Mouse (Mus musculus) ES-Bruce4 (cell line): ENCODE data around the gene Rbpjl. TPM values are rescaled to one million over a fixed set of nuclear protein-coding genes. Genes with fewer than 3 reads are reported as not detected.
A peak's percentile ranks its signal among the peaks of the same experiment; 100 is the strongest.

Source experiments
- H3K27ac ChIP-seq: 2 replicates; pipeline ENCODE4 v1.5.1; 2012; ENCODE audit warnings: low read length, inconsistent platforms; ENCODE audit not compliant: insufficient read depth
- H3K27me3 ChIP-seq: 2 replicates; pipeline ENCODE4 v1.6.1; 2012; ENCODE audit warnings: mild to moderate bottlenecking, low read length, inconsistent platforms; ENCODE audit not compliant: control insufficient read depth, poor library complexity, insufficient read depth, severe bottlenecking
- H3K36me3 ChIP-seq: 2 replicates; pipeline ENCODE4 v1.6.1; 2012; ENCODE audit warnings: inconsistent platforms, mild to moderate bottlenecking, low read length, moderate library complexity; ENCODE audit not compliant: control insufficient read depth, poor library complexity, insufficient read depth, severe bottlenecking
- H3K4me1 ChIP-seq: one replicate; pipeline ENCODE4 v1.8.1; 2011; ENCODE audit warnings: low read length; ENCODE audit not compliant: control insufficient read depth, insufficient read depth
- H3K4me3 ChIP-seq: 2 replicates; pipeline ENCODE4 v1.5.1; 2011; ENCODE audit warnings: low read depth, mild to moderate bottlenecking, low read length
- H3K9ac ChIP-seq: 2 replicates; pipeline ENCODE4 v1.6.1; 2012; ENCODE audit warnings: low read depth, mild to moderate bottlenecking, inconsistent platforms; ENCODE audit not compliant: poor library complexity, severe bottlenecking
- H3K9me3 ChIP-seq: replicated peaks from 2 replicates; pipeline ENCODE4 v1.6.1; 2012; ENCODE audit warnings: mild to moderate bottlenecking, low read length, inconsistent platforms; ENCODE audit not compliant: control insufficient read depth, poor library complexity, insufficient read depth, severe bottlenecking
- CTCF ChIP-seq: IDR thresholded peaks from one replicate; pipeline ENCODE4 v1.8.1; 2011; ENCODE audit warnings: low read depth, low read length
- EP300 ChIP-seq: IDR thresholded peaks from 2 replicates; pipeline ENCODE4 v1.6.1; 2011; ENCODE audit warnings: low read depth, low read length; ENCODE audit not compliant: insufficient read depth
- POLR2A ChIP-seq: IDR thresholded peaks from one replicate; pipeline ENCODE4 v1.8.1; 2011; ENCODE audit warnings: low read length; ENCODE audit not compliant: insufficient read depth
- polyA plus RNA-seq: library from polyadenylated mRNA; stranded (reverse); fragments of >200 nt; gene quantifications from 2 replicates; pipeline ENCODE4 v1.2.4, GENCODE M21; 2011; ENCODE audit warnings: low read depth; ENCODE audit not compliant: missing spikeins, insufficient read depth, insufficient read length

Gene Rbpjl
- polyA plus RNA-seq, 1 experiment = not detected

DNA sequence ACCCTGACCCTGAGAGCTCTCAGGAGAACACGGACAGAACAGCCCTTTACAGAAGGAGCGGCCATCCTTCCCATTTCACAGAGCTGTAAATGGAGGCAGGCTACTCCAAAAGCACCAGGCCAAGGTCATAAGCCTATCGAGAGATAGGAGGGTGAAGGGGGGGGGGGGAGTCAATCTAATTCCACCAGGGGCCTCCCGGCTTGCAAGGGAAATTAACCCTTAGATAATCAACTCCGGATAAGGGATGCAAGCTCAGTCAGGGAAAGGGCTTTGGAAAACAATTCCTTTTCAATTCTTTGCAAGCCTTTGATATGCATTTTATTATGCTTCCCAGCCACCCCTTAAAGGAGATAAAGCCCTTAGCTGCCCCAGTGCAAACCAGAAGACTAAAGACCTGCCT, 25.5 kb downstream of the Rbpjl start:
- Histone ChIP-seq H3K27me3 (no peaks in the 10 kb centered on the region), H3K27ac (no peak overlapping the region), H3K4me3 (no peak overlapping the region), H3K36me3 (peaks cover 41% of the 10 kb centered on the region), H3K9ac (no peak overlapping the region), H3K9me3 (no peaks in the 10 kb centered on the region), H3K4me1 (peaks cover 14% of the 10 kb centered on the region)
- no peak for TF ChIP-seq EP300
- no peak for TF ChIP-seq POLR2A
- TF ChIP-seq CTCF = no peak

DNA sequence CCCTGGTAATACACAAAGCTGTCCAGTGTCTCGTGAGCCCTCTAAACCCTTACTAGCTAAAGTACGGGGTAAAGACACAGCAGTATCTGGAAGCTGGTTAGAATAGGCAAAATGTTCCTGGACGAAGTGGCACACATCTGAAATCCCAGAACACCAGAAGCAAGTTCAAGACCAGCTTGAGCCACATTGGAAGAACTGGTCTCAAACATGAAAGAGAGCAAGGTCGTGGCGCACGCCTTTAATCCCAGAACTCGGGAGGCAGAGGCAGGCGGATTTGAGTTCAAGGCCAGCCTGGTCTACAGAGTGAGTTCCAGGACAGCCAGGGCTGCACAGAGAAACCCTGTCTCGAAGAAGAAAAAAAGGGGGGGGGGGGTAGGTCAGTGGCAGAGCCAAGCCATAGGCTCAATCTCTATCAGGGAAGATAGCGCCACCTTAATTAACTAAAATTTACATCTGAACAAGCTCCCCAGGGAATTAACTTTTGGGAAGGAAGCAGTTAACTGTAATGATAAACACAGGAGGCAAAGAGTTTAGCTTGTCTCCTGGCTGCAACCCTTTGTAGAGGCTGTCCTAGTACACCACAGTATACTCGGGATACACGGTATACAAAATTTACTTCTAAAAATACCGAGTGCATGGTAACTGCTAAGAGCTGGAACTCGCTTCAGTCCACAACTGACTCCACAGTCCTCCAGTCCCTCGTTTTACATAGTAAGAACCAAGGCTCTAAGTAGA, 27.1 kb downstream of the Rbpjl start:
- H3K9me3 ChIP-seq = no peaks in the 10 kb centered on the region
- TF ChIP-seq EP300 = no peak
- TF ChIP-seq CTCF = no peak
- TF ChIP-seq POLR2A = no peak
- peaks cover 32% of the 10 kb centered on the region for H3K36me3 ChIP-seq
- peaks cover 18% of the 10 kb centered on the region for H3K4me1 ChIP-seq
- H3K27ac ChIP-seq = peak overlapping the region; percentile 40
- 0 out of 2 replicates have a peak overlapping the region, but pooled peaks have one; percentile 58 for H3K9ac ChIP-seq
- peak overlapping the region; percentile 9 for H3K4me3 ChIP-seq
- no peaks in the 10 kb centered on the region for H3K27me3 ChIP-seq

DNA sequence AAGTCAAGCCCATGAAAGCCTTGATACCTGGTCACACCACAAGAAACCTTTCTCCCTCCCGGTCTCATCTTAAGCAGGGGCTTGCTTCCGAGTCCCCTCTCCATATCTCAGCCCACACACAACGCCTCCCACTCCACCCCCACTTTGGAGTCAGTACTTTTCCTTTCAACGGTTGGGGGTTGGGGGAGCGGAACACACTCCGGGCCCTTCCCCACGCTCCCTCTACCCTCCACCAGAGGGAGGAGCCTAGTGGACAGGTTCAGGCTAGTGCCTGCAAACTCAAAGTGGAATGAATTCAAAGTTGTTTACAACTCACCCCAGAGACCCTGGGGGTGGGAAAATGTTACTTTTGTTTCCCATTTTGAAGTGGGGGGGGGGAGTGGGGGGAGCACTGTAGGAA, 27.8 kb downstream of the Rbpjl start:
- no peaks in the 10 kb centered on the region for H3K27me3 ChIP-seq

DNA sequence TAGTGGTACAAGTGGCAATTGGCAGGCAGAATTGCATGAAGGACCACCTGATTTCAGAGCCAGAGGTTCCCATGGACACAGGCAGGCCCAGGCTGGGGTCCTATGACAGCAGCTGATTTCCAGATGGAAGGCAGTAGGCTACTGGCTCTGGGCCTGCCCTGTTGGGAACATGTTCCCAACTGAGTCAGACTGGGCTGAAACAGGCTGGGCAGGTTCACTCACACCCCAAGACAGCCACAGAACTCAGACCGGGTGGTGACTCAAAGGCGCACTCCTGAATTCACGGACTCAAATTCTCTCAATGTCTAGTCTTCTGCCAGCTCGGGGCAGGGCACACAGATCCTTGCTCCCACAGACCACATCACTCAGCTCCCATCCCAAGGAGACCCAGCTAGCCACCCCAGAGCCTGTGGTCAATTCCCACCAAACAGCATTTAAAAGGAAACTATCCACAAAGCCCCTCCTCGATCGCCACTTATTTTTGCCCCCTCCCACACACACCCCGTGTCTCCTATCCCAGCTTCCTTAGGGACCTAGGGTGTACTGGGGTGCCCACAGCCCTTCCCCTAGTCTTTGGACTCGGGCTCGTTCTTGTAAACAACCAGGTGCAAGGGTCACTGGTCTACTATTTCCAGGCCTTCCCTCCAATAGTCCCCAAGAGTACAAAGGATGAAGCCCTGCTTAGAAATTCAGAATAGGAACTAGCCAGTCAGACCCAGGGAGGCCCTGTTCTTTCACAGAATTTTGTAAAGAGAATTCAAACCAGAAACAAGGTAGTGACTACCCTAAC, 28.9 kb downstream of the Rbpjl start:
- no peaks in the 10 kb centered on the region for H3K27me3 ChIP-seq
- peak overlapping the region; percentile 1; the same call in 1 of the 2 replicates for H3K9ac ChIP-seq
- TF ChIP-seq CTCF (no peak), POLR2A (no peak), EP300 (no peak)
- peak overlapping the region; percentile 63 for H3K27ac ChIP-seq
- peaks cover 24% of the 10 kb centered on the region for H3K36me3 ChIP-seq
- peak overlapping the region; percentile 47; the same call in 1 of the 2 replicates for H3K4me3 ChIP-seq
- peaks cover 29% of the 10 kb centered on the region for H3K4me1 ChIP-seq
- no peaks in the 10 kb centered on the region for H3K9me3 ChIP-seq

More for the DNA sequence above, 27.8 kb downstream of the Rbpjl start:
- H3K27ac ChIP-seq = peak overlapping the region; percentile 40
- H3K4me3 ChIP-seq = peak overlapping the region; percentile 26
- peak overlapping the region; percentile 58 for H3K9ac ChIP-seq
- no peak for TF ChIP-seq CTCF
- no peak for TF ChIP-seq POLR2A
- TF ChIP-seq EP300 = no peak; the same call in 1 of the 2 replicates
- peaks cover 25% of the 10 kb centered on the region for H3K4me1 ChIP-seq
- H3K36me3 ChIP-seq = peaks cover 26% of the 10 kb centered on the region
- no peaks in the 10 kb centered on the region for H3K9me3 ChIP-seq

DNA sequence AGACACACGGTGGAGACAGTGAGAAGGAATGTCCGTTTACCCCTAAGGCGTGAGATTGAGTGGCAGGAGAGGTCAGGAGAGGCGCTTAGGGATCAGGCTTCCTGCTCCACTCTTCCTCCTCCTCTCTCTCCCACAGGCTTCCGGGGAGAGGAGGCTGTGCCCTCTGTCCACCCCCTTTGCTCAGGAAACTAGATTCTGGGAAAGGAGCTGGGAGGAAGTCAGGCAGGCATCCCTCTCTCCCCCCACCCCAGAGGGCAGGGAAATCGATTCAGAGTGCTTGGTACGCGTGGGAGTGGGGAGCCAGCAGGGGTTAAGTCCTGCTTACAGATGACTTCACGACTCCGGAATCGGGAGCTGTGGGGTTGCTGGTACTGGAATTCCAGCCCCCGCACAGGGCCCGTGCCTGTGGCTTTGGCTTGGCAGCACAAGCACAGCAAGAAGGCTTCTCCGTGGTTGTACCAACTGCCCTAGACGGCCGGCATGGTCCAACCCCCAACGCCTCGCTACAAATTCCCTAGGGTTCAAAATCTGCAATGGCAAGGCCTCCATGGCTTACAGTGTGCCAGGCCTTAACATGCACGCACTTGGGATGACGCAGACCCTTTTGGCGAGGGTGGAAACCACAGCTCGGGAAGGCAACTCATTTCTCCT, 29.7 kb downstream of the Rbpjl start:
- TF ChIP-seq EP300 = peak; percentile 75
- no peak for TF ChIP-seq POLR2A
- Histone ChIP-seq H3K4me3 (peak overlapping the region; percentile 47), H3K27ac (peak overlapping the region; percentile 63), H3K9ac (peak overlapping the region; percentile 15), H3K4me1 (peaks cover 29% of the 10 kb centered on the region), H3K9me3 (no peaks in the 10 kb centered on the region), H3K27me3 (no peaks in the 10 kb centered on the region), H3K36me3 (peaks cover 21% of the 10 kb centered on the region)
